Mouse (Mus musculus): ENCODE results near the gene Ano1.

Ano1 gene

GRCm38 (mm10) chr7:144647547-144647946 is 104.2 kb downstream of the Ano1 start:
- no peak for TF ChIP-seq GATA4 (IDR thresholded peaks at IDR 0.05; ENCODE audit: insufficient replicate concordance, low read length)

GRCm38 (mm10) chr7:144640817-144641216 is 111.0 kb downstream of the Ano1 start:
- no peak for TF ChIP-seq GATA4 (IDR thresholded peaks at IDR 0.05; ENCODE audit: insufficient replicate concordance, low read length)

GRCm38 (mm10) chr7:144636000-144636399 is 115.8 kb downstream of the Ano1 start:
- no peak for TF ChIP-seq GATA4 (IDR thresholded peaks at IDR 0.05; ENCODE audit: insufficient replicate concordance, low read length)

DNA sequence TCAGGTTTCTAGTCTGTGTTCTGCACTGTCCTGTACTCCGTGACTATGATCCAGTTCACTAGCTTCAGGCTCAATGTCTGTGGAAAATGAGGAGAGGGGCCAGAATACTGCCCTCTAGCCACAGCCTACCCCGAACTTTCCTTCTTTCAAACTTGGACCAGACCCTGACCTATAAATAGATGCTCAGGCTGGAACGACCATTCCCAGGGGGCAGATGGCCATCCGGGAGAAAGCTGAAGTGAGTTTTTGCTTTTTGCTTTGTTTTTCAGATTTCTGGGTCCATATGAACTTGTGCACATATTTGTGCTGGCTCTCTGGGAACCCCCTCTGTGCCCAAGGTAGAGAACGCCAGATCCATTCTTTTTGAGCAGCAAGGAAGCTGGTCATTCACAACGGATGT is 116.9 kb downstream of the Ano1 start:
- TF ChIP-seq GATA4 (IDR thresholded peaks at IDR 0.05; ENCODE audit: insufficient replicate concordance, low read length), result no peak

GRCm38 (mm10) chr7:144634450-144634849 is 117.3 kb downstream of the Ano1 start:
- TF ChIP-seq GATA4 (IDR thresholded peaks at IDR 0.05; ENCODE audit: insufficient replicate concordance, low read length), result no peak

DNA sequence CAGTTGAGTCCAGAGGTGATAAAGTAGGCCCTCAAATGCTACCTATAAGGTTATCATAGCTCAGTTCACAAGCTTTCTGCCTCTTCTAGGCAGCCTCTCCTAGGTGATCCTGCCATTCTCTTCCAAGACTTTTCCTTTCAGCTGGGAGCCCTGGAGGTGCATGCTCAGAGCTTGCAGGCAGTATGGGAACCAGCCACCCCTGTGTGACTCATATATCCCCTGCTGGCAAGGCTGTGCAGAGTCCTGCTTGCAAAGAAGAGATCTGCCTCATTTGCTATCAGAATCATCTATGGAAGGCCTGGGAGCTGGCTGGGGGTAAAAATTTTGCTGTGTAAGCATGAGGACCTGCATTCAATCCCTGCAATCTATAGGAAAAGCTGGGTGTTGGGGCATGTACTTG is 119.5 kb downstream of the Ano1 start:
- no peak for TF ChIP-seq GATA4 (IDR thresholded peaks at IDR 0.05; ENCODE audit: insufficient replicate concordance, low read length)

GRCm38 (mm10) chr7:144630622-144631021 is 121.2 kb downstream of the Ano1 start:
- no peak for TF ChIP-seq GATA4 (IDR thresholded peaks at IDR 0.05; ENCODE audit: insufficient replicate concordance, low read length)

DNA sequence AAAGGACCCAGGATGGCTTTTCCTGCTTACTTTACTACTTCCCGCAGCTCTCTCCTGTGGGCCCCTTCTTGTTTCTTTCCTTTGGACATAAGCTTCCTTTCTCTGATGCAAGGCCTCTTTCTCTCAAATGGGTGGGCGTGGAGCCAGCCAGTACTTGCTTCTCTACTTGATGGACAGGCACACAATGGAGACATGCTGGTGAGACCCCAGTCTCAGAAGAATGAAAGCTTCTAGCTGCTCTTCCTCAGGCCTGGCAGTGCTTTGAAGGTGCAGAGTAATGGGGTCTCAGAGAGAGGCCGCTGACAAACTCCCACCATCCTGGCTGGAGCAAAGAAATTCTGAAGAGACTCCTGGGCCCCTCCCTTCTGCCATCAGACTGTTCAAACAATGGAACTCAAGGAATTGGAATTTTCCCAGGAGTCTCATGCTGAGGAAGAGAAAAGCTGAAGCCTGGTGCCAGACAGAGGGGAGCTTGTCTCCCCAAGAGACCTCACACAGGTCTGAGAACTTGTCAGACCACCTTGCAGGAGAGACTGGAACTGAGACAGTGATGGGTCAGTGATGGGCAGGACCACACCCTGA is 123.3 kb downstream of the Ano1 start:
- no peak for TF ChIP-seq GATA4 (IDR thresholded peaks at IDR 0.05; ENCODE audit: insufficient replicate concordance, low read length)

DNA sequence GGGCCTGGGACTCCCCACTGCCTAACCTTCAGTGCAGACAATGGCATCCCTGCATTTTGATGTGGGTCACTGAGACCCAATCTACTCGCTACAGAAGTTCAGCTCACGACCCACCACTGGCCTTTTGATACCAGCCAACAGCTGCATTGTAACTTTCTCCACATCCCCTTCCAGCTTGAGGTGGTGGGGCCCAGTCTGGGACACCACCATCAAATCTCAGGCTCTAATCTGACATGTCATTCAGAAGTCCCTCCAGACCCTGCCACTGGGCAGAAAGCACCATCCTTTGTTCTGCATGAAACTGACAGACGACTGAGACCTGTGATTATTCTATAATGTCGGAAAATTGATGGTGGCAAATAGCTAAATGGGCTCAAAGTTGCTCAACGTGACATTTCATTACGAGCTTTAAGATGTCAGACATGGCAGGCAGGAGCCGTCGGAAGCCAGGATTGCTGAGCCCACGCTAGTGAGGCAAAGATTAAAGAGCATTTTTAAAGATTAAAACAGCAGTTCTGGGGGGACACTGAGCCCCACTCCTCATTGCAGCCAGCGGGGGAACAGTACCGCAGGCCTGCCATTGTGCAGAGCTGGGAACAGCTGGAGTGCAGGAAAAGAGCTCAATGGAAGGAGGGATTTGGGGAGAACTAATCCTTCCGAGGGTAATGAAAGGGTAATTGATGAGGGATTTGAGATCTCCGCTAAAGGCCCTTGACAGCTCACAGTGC is 124.0 kb downstream of the Ano1 start:
- TF ChIP-seq GATA4 (IDR thresholded peaks at IDR 0.05; ENCODE audit: insufficient replicate concordance, low read length), result no peak

DNA sequence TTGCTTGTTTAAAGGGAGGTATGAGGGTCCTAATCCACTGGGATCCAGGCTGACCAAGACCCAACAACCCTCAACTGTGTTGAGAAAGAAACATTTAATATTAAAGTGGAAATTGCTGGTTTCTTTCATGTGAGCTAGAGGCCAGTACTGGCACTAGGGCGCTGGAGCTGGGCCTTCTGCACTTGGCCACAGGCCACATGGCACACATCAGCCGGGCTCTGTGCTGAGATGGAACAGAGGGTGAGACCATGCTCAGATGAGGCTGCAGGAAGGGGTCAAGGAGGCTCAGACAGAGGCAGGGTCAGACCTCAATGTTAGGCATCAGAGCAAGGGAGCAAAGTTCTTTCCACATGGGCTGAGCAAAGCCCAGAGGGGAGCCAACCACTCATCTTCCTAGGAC is 125.7 kb downstream of the Ano1 start:
- no peak for TF ChIP-seq GATA4 (IDR thresholded peaks at IDR 0.05; ENCODE audit: insufficient replicate concordance, low read length)

DNA sequence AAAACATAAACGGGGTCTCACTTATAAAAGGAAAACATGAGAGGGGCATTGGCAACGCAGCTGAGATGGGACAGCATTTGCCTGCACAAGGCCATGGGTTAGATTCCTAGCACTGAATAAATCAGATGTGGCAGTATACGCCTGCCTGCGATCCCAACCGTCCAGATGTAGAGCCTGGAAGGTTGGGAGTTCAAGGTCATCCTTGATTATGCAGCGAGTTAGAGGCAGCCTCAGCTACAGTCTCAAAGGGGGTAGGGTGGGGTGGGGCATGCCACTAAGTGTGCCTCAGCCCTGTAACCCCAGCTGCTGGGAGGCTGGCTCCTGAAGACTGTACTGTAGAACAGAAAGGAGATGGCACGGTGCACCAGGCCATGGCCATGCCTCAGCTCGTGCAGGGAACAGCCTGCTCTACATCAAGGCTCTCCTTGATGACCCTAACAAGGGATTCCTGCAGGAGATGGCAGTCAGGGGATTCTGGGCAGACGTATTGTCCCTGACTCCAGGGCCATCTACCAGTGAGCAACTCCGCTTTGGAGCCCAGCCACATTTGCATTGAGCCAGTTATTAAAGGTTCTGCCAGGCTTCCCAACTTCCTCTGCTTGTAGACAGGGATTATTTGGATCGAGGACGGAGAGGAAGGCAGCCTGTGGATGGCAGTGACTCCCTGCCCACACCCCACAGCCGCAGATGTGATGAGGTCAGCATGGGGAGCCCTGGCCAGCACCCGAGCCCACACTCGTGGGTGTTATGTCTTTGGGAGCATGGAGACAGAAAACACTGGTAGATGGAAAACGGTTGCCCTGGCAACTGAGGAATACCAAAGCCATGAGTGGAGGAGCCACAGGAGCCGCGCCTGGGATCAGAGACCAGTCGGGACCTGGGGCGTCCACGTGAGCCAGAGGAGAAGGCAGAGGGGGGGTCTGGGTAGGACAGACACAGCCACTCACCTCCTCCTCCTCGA is 130.8 kb downstream of the Ano1 start:
- TF ChIP-seq GATA4 (IDR thresholded peaks at IDR 0.05; ENCODE audit: insufficient replicate concordance, low read length), result no peak

- TF ChIP-seq GATA4 (IDR thresholded peaks at IDR 0.05; ENCODE audit: insufficient replicate concordance, low read length), result no peak
Observed at GRCm38 (mm10) chr7:144620315-144620714, 131.5 kb downstream of the Ano1 start.

DNA sequence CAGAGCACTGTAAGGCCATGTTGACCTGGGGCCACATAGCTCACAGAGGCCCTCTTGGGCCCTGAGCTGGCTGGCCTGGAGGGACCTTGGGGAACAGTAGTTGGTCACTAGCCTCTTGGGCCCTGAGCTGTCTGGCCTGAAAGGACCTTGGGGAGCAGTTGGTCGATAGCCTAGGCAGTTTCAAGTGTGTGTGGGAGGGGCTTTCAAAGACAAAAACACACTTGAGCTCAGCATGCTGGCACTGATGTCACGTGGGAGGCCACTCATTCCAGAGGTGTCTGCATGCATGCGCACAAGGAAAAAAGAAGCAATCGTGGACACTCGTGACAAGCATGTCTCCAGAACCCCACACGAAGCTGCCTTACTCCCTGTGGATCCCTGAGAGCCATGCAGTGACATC is 136.4 kb downstream of the Ano1 start:
- TF ChIP-seq GATA4 (IDR thresholded peaks at IDR 0.05; ENCODE audit: insufficient replicate concordance, low read length), result no peak

DNA sequence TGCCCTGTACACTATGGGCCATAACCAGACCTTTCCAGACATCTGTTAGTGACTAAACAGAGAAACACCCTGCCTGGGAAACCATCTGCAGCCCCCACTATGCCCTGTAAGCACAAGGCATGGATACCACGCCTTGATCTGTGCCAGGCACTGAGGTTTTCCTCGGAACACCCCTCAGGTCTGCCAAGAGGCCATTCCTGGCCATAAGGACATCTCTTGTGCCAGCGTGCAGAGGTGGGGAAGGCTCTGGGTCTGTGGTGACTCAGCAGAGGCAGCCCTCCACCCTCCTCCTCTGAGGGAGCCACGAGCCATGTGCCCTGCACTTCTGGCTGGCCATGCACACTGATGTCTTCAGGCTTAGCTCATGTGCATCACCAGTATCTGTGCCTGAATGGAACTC is 138.9 kb downstream of the Ano1 start:
- TF ChIP-seq GATA4 (IDR thresholded peaks at IDR 0.05; ENCODE audit: insufficient replicate concordance, low read length), result no peak

GRCm38 (mm10) chr7:144612351-144612750 is 139.4 kb downstream of the Ano1 start:
- TF ChIP-seq GATA4 (IDR thresholded peaks at IDR 0.05; ENCODE audit: insufficient replicate concordance, low read length), result no peak

DNA sequence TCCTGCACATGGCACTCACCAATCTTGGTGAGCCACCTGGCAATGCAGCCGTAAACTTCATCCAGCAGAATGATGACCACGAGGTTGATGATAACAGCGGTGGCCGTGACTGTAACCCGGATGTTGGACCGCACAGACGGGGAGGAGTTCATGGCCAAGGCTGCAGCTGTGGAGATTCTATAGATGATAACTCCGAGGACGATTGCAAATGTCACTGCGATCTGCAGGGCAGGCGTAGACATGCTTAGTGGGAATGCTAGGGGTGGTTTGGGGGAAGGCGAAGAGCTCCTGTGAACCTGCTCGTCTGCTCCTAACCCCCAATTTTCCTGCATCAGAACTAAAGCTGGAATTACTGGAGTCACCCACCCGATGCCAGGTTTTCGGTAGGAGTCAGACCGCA is 140.2 kb downstream of the Ano1 start:
- TF ChIP-seq GATA4 (IDR thresholded peaks at IDR 0.05; ENCODE audit: insufficient replicate concordance, low read length), result no peak

Data from liver, adult (tissue).